Mouse (Mus musculus) liver (tissue): ENCODE results near the gene Nbea.
A peak's percentile ranks its signal among the peaks of the same experiment; 100 is the strongest.

Experiments used
- DNase-seq: peaks from one replicate; pipeline ENCODE4 v3.0.0-alpha.2; 2020; ENCODE audit warnings: mixed read lengths

Gene Nbea

DNA sequence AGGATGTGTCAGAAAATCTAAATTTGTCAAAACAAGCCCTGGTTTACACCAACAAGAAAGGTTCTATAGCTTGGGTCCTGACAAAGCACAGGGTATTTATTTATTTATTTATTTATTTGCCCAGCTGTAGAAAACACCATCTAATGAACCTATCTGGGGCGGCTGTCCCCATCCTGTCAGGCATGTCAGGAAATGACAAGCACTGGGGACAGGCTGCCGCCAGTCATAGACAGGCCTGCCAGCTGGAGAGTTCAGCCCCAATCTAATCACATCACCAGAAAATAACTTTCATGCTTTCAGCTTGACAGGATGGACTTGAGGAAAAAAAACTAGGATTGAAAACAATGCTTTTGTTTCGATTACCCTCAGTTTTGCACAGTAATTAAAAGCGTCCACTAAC lies 440.8 kb downstream of the Nbea start:
- DNase-seq, result no peak

DNA sequence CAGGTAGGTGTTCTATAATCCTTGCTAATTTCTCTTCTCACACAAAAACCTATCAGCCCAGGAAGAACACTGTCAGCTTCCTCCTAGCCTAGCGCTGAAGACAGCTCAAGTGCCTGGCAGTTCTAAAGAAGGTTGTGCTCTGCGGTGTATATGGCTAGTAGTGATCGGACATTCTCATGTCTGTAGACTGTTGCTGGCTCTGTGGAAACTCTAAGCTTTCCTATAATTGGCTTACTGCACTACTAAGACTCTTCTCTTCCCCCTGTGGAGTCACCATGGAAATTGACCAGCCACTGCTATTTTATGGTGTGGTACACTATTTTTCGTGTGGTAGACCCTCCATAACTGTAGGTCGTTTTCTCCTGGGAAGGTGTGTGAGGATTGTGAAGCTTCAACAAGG lies 441.3 kb downstream of the Nbea start:
- no peak for DNase-seq

DNA sequence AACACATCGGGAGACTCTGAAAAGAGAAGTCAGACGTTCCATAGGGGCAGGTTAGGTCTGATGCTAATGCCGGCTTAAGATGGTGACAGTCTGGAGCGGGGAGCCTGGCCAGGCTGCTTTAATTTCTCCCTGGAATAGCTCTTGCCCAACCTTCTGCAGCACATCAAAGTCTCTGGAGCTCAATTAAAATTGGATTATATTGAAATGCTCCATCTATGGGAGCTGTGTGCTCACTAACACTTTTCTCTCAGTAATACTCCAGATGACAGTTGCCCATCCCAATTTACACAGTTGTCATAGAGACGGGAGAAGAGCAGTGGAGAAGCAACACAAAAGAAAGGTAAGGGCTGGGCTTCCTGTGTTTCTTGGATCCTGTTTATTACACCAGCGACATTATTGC lies 442.1 kb downstream of the Nbea start:
- no peak for DNase-seq

DNA sequence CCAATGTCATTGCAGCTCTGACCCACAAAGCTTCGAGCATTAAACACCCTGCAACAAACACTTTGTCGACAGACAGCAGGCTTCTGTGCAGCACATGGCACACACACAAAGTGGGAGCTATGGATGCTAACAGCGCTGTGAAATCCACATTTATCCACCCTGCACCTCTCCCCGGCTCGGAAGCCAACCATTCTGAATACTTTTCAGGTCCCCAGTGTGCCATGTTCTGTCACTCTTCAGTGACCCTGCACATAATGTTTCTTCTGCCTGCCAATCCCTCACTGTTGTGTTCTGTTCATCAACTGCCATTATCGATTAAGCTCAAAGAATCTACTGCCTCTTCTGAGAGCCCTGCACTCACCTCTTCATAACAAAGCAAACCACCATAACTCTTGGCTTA lies 449.8 kb downstream of the Nbea start:
- no peak for DNase-seq

DNA sequence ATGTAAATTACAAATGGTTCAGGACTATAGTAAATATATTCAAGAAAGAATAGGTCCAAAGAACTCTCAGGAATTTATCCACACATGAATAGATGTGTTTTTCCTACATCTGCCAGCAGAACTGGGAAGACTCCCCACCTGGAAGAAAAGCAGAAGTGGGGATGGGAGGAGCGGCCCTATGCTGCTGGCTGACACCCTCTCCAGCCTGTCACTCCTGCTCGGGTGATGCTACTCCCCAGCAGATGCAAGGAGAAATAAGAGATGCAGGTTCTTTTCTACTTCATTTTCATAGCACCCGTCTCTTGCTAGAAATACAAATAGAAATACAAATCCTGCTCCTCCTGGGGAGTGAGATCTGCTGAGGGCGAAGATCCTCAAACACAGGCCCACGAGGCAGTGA lies 453.0 kb downstream of the Nbea start:
- DNase-seq, result no peak

DNA sequence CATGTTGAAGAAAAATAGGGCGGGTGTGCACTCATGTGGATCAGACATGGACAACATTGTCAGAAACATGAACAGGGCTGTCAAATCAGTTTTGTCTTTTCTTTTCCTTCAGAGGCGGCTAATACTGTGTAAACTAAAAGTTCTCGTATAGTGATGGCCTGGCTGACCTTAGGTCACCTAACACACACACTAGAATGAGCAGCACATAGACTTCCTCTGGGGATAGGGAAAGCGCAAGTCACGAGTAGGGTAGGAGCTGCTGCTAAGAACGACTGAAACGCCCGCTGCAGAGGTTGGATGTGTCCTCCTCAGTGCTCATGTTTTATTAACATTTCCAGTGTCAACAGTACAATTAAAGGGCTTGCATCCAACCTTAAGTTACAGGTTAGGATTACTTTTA lies 453.4 kb downstream of the Nbea start:
- DNase-seq, result no peak

DNA sequence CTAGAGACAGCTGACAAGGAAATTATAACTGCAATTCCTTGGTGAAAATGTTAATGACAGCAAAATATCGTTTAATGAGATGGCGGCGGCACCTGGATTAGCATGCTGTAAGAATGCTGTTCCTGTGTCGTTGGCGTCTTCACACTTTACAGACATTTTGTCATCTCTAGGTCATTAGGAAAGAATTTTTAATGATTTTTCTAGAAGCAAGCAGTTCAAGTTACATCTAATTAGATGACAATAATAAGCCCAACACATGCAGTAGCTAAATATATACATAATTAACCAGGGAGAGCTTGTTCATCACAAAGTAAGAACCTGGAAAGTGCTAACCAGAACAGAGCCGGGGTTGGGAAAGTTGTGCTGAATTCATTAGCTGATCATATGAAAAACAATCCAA lies 469.2 kb downstream of the Nbea start:
- DNase-seq, result no peak

DNA sequence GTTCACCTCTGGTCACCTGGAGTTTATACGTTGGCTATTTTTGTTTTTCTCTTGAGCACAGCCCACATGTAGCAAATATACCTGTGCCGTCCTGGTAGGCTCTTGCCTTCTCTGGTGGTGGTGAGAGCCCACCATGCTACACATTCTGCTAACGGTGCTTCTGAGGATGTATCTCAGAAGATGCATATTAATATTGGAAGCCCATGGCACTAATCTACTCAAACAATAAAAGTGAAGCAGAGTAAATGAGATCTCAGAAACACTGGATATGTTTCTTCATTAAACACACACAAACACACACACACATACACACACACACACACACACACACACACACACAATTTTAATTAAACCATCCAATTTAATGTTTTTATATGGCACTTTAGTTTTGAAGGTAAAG lies 469.6 kb downstream of the Nbea start:
- no peak for DNase-seq

DNA sequence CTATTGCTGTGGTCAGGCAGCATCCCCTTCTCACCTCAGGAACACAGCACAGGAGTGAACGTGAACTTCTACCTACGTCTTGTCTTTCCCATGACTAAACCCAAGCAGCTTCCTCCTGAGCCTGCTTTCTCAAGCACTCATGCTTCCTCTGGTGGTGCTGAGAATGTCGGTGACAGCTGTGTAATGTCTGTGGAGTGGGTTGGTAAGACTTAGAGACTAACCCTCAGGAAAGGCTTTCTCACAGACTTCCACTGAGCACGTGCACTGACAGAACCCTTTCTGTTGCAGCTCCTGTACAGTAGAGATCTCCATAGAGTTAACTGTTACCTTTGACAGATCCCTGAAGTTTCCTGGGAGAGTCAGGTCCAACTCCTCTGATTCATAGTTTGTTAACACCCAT lies 473.2 kb downstream of the Nbea start:
- no peak for DNase-seq

DNA sequence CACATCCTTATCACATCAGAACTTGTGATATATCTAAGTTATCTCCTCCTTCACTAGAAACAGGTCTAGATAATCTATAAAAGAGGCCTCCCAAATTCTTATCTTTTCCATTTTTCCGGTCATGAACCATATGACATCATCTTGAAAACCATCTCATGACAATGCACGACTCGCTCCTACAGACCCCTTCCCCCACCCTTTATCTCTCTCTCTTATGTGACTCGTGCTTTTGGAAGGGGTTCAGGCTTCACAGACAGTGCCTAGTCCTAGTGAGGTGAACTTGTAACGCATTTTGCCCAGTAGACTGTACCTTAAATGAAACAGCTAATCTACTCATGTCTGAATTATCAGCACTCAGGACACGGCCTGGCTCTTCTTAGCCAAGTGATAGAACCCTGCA lies 481.9 kb downstream of the Nbea start:
- DNase-seq, result no peak

DNA sequence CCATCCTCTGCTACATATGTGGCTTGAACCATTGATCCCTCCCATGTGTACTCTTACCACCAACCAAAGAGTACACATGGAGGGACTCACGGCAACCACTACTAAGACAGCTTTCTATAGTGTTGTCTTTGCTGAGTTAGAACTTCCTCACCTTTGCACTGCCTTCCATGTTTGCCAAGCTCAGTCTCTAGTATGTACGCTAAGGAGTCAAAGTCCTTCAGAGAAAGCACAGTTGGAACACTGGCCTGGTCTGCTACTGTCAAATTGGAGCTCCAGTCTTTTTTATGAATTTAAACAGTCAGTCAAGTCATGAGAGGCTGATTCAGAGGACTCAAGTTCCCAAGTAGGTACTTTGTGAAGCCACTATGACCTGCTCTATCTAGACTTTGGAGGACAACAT lies 486.3 kb downstream of the Nbea start:
- DNase-seq, result no peak

DNA sequence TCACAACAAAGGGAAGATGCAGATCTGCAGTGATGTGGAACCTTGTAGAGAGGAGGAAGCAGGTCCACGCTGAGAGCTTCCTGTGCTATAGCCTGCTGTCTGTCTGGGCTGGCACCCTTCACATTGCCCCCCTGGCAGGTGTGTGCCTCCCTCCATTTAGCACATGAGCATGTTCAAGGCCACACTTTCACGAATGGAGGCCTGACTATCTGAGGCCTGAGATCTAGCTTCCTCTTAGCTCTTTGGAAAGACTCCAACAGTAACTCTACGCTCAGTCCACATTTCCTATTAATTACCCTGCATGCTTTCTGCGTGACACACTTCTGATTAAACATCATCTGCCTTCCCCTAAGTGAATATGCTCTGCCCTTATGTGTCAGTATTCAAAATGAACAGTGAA lies 490.4 kb downstream of the Nbea start:
- no peak for DNase-seq

DNA sequence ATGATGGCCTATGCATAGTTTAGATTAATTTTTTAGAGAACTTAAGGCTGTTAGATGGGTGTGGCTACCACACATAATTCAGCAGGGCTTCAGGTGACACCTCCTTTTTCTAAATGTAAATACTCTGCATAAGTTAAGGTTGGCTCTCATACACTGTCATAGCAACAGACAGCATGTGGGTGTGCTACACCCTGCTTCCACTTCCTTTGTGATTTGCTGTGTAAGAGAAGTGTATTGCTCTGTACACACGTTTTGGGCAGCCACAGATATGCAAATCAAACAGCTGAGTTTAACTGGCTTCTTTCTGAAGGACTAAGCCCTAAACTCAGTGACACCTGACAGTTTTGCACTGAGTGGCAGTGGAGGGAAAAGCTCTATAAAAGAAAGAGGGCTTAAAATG lies 495.4 kb downstream of the Nbea start:
- DNase-seq, result no peak

DNA sequence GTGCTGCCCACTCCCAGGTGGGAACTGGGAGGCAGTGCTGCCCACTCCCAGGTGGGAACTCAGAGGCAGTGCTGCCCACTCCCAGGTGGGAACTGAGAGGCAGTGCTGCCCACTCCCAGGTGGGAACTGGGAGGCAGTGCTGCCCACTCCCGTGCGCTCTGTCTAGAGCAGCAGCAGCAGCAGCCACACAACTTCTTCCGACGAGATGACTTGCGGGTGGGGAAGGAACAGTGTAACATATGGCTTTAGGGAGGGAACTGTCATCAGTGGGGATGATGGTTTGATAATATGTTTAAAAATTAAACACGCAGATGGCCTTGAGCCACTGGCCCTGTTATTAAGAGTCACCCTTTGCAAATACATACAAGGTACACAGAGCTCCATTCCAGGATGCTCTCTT lies 496.5 kb downstream of the Nbea start:
- DNase-seq, result no peak

DNA sequence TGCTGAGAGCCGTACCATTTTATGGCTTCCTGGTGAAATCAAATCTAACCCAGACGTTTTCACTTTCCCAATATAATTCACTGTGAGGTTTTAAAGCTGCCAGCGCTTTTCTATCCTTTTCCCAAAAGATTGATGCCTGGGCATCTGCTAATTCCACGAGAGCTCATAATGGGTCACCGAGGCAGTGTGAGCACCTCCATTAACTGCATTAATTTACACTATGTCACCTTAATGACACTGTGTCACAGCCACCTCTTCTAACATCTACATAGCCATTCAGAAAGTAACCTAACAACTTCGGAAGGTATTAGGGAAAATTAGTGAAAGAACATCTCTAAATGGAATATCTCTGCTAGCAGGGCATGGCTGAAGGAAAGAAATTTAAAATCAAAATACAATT lies 497.9 kb downstream of the Nbea start:
- DNase-seq, result no peak

DNA sequence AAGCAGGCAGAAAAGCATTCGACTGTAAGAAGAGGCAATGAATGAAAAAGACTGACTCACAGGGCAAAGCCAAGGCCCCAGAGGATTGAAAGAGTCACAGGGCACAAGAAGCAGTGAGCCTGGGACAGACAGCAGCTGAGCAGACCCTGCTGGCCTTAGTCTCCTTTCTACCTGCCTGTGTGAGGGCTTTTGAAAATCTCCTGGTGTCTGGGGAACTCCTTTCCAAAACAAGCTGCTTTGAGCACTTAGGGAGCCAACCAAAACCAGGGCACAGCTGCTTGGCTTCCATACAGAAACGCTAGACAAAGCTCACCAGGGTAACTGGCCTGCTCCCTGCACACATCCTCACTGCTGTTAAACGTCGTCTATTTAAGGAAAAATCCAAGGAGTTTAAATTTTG lies 498.6 kb downstream of the Nbea start:
- DNase-seq, result no peak

DNA sequence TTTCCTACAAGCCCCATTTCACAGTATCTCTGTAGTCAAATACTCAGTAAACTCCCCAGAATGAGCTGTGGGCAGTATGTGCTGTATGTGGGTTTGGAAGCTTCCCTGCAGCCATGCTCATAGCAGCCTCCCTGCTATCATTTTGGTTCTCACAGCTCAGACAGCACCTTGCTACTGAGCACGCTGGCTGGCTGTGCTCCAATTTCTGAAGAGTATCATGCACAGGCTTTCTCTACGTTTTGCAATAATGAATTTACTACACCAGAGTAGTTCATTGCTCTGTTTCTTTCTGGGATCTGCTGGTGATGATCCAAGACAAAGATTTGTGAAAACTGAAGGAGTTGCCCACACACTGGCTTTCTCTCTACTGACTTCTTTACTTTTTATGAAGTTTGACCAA lies 505.8 kb downstream of the Nbea start:
- DNase-seq, result no peak

DNA sequence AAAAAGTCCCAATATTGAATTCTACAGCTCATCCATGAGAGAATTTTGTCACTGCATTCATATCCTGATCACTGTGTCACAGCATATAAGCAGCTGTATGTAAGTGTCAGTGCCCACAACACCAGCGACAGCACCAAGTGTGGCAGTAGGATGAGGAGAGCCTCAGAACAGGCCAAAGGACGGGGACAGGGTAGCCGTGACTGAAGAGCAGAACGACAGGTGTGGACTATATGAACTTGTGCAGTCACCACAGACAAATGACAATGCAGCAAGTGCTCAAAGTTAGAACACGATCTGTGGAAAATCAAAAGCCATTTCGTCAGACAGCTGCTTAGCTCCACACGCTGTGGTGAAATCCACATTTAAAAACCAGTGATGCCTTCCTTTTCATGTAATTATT lies 509.3 kb downstream of the Nbea start:
- DNase-seq, result no peak

DNA sequence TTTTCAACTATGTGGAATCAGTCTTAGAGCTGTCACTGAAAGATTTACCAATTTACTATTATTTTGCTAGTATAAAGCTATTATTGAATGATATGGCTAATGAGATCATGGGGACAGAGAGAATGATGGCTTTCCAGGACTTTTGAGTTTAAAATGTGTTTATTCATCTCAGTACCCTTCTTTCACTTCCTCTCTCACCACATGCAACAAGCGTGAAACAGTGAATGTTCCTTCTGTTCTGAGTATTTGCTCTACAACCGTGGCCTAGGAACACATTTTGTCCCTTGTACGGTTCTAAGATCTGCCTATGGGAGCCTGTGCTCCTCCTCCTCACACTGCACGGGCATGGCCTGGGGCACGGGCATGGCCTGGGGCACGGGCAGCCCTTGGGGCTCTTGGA lies 516.5 kb downstream of the Nbea start:
- DNase-seq, result no peak

DNA sequence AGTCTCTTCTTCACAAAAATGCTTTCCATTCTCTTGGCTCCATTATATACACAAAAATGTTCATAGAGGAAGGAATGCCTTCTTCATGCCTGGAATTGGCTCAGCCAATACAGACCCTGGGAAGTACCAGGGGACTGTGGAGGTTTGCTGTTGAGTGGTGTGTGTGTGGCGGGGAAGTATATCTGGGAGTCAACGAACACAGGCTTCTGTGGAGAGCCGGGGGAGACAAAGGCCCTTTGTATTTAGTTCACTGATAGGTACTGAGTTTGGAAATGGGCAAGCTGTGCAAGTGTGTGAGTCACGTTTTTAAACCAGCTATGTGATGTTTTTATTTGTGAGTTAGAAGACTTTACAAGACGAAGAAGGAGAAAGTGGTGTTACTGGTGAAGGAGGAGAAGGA lies 517.6 kb downstream of the Nbea start:
- DNase-seq, result no peak

DNA sequence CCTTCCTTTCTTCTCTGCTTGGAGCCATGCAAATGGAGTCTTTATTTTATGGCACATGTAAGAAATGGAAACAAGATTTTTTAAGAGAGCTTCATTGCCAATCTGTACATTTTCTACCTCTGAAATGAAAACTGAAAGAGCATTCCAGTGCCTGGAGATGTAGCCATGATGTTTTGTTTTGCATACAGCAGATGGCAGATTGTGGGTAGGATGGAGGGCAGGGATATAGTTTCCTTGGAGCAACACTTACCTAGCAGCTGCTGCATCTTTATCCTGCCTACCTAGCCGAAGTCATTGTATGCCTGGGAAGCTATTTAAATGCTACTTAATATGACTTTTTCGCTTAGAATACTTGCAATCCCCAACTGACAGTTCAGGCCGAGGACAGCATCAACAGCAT lies 518.8 kb downstream of the Nbea start:
- DNase-seq, result no peak

DNA sequence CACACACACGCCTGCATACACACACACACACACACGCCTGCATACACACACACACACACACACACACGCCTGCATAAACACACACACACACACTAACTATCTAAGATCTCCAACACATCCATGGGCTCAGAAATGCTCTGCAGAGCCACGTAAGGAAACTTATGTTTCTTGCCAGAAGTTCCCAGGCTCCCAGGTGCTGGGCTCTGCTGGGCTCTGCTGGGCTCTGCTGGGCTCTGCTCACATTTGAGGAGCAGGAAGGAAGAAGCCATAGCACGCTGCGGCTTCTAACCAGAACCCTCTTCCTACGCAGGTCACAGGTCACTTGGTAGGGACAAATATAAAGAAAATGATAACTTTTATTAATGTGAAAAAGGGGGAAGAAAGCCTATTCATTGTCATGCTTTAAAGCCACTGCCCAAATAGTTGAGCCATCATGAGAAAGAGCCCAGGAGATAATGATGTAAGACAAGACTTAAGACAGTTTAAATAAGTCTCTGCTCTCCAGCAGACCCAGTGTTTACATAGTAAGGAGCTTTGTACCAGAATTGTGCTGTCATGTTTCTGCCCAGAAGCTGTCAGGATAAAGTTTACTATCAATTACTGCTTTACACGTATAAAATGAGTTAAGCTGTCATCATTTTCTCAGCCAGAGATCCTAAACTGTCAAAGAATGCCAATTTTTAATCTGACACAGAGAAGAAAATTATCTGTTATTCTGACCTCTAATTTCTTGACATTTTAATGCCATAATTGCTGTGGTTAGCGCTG lies 521.6 kb downstream of the Nbea start:
- no peak for DNase-seq

DNA sequence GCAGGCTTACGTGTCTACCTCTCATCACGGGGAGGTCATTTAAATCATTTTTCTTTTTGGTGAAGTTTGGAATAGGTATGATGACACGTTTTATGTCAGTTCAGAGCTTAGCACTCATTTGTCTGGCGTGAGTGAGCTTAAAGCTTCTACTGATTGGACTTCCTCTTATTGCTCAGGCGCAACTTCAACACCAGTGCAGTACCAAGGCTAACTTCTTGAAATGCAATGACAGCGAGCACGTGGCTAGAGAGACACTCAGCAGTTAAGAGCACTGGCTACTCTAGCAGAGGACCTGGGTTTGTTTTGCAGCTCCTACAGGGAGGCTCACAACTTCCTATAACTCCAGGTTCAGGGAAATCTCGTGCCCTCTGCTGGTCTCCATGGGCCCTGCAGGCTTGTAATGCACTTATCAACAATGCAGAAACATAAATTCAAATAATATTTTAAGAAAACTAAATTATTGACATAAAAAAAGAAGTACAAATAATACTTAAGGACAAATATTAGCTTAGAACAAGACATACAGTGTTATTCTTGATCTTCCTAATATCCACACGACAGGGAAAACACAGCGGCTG lies 523.2 kb downstream of the Nbea start:
- no peak for DNase-seq

DNA sequence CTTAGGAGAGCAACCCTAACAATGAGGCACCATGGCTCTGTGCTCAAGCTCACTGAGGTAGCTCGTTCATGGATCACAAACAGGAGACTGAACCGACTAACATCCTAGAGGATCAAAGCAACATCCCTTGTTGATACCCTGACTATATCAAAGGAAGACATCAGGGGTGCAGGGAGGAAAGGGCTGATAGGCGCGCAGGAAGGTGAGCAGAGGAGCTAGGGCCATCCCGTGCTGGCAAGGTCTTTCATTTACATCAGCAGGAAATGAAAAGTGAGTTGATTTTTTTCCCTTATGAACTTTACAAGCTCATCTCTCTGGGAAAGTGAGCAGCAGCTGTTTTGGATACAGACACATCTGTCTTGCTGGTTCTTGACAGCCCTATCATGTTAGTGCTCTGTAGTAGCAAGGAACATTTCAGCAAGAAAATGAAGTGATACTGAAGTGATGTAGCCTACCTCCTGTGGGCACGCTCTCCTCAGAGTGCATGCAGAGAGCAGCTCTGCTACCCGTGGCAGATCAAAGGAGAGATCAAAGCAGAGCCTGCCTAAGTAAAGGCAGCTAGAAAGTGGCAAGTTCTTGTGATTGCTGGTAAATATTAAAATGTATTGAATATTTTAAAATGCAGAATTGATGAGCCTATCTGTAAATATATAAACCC lies 523.8 kb downstream of the Nbea start:
- no peak for DNase-seq

DNA sequence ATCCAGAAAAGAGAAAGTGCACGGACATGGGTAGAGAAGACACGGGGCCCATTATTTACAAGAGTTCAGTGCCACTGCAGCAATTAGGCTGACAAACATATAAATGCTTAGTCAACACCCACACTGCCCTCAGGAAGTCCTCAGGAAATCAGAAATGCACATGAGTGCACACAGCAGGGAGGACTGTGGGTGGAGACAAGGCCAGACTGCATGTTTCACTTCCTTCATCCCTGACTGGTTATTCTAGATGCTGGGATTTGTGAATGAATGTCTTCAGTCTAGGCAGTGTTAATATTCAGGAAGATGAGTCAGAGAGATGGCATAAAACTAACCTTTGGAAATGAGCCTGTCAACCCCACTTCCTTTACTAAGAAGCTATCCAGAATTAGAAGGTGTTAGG lies 531.2 kb downstream of the Nbea start:
- DNase-seq, result peak; percentile 13
